Mouse (Mus musculus) midbrain, embryonic 15.5 days (tissue): ENCODE data around the gene Igfbp1. TPM values are rescaled to one million over a fixed set of nuclear protein-coding genes. Genes with fewer than 3 reads are reported as not detected.

ENCODE experiments used
- ATAC-seq: fragments of 200-750 bp; cut with Nextera tagmentation; replicated peaks from 2 replicates; pipeline ENCODE4 v1.8.0; 2017; ENCODE audit warnings: moderate TSS enrichment
- H3K27ac ChIP-seq: fragments of 300-500 bp; sonication (generic); 2 replicates; pipeline ENCODE4 v1.5.1; 2015; ENCODE audit warnings: mild to moderate bottlenecking, inconsistent platforms
- H3K27me3 ChIP-seq: fragments of 300-500 bp; sonication (generic); replicated peaks from 2 replicates; pipeline ENCODE4 v1.6.1; 2015; ENCODE audit warnings: inconsistent platforms
- H3K36me3 ChIP-seq: fragments of 300-500 bp; sonication (generic); replicated peaks from 2 replicates; pipeline ENCODE4 v1.6.1; 2015; ENCODE audit warnings: inconsistent platforms
- H3K4me1 ChIP-seq: fragments of 300-500 bp; sonication (generic); 2 replicates; pipeline ENCODE4 v1.6.1; 2015; ENCODE audit warnings: inconsistent platforms
- H3K4me2 ChIP-seq: fragments of 300-500 bp; sonication (generic); 2 replicates; pipeline ENCODE4 v1.6.1; 2015; ENCODE audit warnings: inconsistent platforms, mild to moderate bottlenecking, moderate library complexity
- H3K4me3 ChIP-seq: fragments of 300-500 bp; sonication (generic); 2 replicates; pipeline ENCODE4 v1.5.1; 2015; ENCODE audit warnings: mild to moderate bottlenecking, inconsistent platforms
- H3K9ac ChIP-seq: fragments of 300-500 bp; sonication (generic); 2 replicates; pipeline ENCODE4 v1.6.1; 2015; ENCODE audit warnings: mild to moderate bottlenecking, inconsistent platforms
- H3K9me3 ChIP-seq: fragments of 300-500 bp; sonication (generic); 2 replicates; pipeline ENCODE4 v1.6.1; 2016; ENCODE audit warnings: inconsistent platforms
- WGBS: fragments of 180-500 bp; shearing (Covaris S2); methylation state at CpG from one replicate; pipeline ENCODE4 v1.1.7; 2015; ENCODE audit warnings: mixed read lengths; 5-methylcytosine and 5-hydroxymethylcytosine counted together
- polyA plus RNA-seq: library from polyadenylated mRNA; unstranded; fragments of >200 nt; fragmentation: Nextera tagmentation; extraction: Ambion mirVana; gene quantifications from 2 replicates; pipeline ENCODE4 v1.2.1, GENCODE M21; 2015

Gene Igfbp1
- polyA plus RNA-seq, 1 experiment from 2014 or later: not detected

DNA sequence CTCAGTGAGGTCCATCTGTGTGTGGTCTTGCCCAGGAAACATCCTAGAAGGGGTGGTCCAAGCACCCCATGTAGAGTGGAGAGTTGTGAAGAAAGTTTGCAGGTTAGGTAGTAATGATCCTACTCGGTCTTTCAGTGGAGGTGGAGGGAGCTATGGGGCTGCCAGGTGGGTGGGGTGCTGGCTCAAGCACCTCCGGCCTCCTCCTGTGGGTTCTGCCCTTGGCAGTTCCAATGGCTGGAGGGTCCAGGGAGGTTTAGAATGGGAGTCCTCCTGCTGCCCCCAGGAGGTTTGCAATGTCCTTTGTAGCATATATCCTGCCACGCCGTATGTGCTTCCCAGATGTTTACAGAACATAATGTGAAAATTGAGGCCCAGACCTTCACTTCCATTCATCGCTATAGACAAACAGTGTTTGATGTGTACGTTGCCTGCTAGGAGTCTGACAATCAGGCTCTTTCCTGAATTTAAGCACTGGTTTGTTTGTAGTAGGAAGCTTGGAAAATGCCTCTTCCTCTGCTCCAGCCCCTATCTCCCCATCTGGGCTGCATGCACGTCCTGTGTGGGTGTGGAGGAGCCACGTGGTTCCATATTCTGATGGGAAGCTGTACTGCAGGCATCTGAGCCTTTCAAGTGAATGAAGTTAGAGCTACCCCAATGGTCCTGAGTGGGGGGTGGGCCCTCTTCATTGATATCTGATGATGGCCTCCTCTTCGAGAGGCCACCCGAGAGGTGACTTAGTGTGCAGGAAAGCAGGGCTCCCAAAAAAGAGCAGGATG is 1.1 kb downstream of the Igfbp1 start:
- no peaks in the 10 kb centered on the region for H3K9me3 ChIP-seq
- H3K4me2 ChIP-seq: no peak overlapping the region
- no peak overlapping the region for H3K27ac ChIP-seq
- no peak overlapping the region for H3K9ac ChIP-seq
- ATAC-seq: no peak
- 0 out of 2 replicates have a peak, but pooled peaks cover 2% of the 10 kb centered on the region for H3K27me3 ChIP-seq
- WGBS: 86% methylated on average over 10 of the region's 10 CpGs
- peaks cover 7% of the 10 kb centered on the region; the same call in 1 of the 2 replicates for H3K4me1 ChIP-seq
- H3K36me3 ChIP-seq: no peaks in the 10 kb centered on the region
- H3K4me3 ChIP-seq: no peak overlapping the region

DNA sequence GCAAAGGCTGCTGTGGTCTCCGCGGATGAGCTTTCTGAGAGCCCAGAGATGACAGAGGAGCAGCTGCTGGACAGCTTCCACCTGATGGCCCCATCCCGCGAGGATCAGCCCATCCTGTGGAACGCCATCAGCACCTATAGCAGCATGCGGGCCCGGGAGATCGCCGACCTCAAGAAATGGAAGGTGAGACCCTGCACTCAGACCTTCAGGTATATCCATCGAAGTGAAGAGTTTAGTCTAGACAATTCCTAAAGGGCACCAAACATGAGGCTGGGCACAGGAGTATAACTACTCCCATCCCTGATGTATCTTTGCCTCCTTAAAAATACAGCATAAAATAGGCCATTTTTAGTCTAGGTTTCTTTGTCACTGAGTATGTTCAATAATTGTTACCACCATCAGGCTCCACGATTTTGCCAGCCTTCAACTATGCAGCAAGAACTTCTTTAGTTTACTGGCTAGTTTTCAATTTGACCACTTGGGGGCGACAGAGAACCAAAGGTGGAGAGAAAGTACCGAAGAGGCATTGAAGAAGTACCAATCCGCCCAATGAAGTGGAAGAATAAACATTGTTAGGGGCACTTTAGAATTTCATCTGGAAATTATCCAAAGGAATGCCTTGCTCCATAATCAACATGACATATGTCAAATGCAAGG is 2.3 kb downstream of the Igfbp1 start:
- peaks cover 7% of the 10 kb centered on the region; the same call in 1 of the 2 replicates for H3K4me1 ChIP-seq
- no peak overlapping the region for H3K27ac ChIP-seq
- 62% methylated on average over 14 of the region's 14 CpGs for WGBS
- no peaks in the 10 kb centered on the region for H3K36me3 ChIP-seq
- no peak overlapping the region for H3K4me2 ChIP-seq
- ATAC-seq: peak; percentile 32
- no peaks in the 10 kb centered on the region for H3K9me3 ChIP-seq
- H3K27me3 ChIP-seq: 0 out of 2 replicates have a peak, but pooled peaks cover 2% of the 10 kb centered on the region
- no peak overlapping the region for H3K9ac ChIP-seq
- H3K4me3 ChIP-seq: no peak overlapping the region

DNA sequence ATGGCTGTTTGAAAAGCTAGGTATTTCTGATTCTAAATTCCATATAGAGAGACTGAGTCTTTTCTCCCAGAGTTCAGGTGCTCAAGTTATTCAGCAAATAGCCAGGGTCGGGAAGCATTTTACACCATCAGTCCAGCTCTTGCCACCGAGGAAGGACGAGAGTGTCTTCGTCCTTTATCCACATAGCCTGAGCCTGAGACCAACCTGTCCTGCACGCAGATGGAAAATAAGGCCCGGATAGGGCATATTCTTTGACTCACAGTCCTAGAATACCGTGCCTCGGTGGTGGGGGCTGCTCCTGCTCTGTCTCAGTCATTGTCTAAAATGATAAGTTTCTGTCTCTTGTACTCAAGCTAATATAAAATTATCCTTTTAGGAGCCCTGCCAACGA is 2.8 kb downstream of the Igfbp1 start:
- Histone ChIP-seq H3K9me3 (no peaks in the 10 kb centered on the region), H3K9ac (no peak overlapping the region), H3K27me3 (0 out of 2 replicates have a peak, but pooled peaks cover 2% of the 10 kb centered on the region), H3K4me1 (peaks cover 7% of the 10 kb centered on the region; the same call in 1 of the 2 replicates), H3K4me3 (no peak overlapping the region), H3K36me3 (no peaks in the 10 kb centered on the region), H3K4me2 (no peak overlapping the region), H3K27ac (no peak overlapping the region)
- 83% methylated on average over 9 of the region's 9 CpGs for WGBS
- ATAC-seq: no peak

DNA sequence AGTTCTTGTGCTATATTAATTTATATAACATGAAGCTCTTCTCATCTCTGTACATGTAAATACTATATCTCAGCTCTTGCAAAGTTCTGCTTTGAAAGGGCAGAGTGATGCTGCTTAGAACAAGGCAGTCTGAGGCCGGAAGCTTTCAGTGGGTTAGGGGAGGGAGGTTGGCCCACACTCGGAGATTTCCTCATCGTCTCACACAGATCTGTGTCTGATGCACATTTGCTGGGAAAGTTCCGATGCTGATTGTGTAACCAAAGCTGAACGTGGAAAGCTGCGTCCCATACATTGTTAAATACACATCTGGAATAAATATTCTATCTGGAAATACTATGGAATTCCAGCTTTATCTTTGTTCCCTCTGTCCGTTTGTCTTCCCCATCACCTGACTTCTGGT is 4.6 kb downstream of the Igfbp1 start:
- Histone ChIP-seq H3K27ac (no peak overlapping the region), H3K27me3 (0 out of 2 replicates have a peak, but pooled peaks cover 2% of the 10 kb centered on the region), H3K36me3 (no peaks in the 10 kb centered on the region), H3K9ac (no peak overlapping the region), H3K4me1 (peaks cover 6% of the 10 kb centered on the region; the same call in 1 of the 2 replicates), H3K9me3 (no peaks in the 10 kb centered on the region), H3K4me2 (no peak overlapping the region), H3K4me3 (no peak overlapping the region)
- no peak for ATAC-seq
- WGBS: 85% methylated on average over 7 of the region's 7 CpGs

DNA sequence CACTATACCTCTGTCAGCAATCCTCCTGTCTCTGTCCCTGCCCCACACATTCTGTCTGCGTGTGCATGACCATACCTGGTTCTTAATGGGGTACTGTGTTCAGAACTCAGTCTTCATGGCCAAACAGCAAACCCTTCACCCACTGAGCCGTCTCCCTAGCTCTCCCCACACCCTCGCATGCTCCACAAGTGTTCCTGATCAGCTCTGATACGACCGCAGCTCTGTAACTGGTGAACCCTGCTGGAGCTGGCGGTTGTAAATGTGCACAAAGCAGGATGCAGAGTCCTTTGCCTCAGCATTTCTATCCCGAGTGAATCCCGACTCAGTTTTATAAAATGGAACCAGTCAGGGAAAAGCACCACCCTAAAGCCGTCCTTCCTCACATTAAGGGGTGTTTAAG is 6.3 kb downstream of the Igfbp1 start:
- no peak for ATAC-seq
- WGBS: 92% methylated on average over 9 of the region's 9 CpGs
- H3K4me2 ChIP-seq: no peak overlapping the region
- H3K4me1 ChIP-seq: no peaks in the 10 kb centered on the region
- H3K9ac ChIP-seq: no peak overlapping the region
- H3K4me3 ChIP-seq: no peak overlapping the region
- no peaks in the 10 kb centered on the region for H3K9me3 ChIP-seq
- no peaks in the 10 kb centered on the region for H3K27me3 ChIP-seq
- H3K36me3 ChIP-seq: no peaks in the 10 kb centered on the region
- no peak overlapping the region for H3K27ac ChIP-seq

DNA sequence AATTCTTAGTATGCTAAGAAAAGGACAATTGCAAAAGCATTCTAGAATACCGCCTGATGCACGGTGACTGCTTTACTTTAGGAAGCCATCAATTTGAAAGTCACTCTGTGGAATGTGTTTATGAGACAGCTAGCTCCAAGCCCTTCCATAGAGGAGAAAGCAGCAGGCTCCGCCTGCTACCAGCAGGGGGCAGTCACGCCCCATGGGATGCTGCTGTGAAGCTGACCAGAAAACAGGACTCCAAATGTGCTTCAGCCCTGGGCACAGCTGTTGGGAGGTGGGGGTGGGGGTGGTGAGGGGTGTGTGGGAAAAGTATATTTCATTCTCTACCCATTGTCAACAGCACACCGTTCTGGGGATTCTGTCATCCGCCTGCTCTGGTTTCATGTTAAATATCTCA is 12.8 kb downstream of the Igfbp1 start:
- Histone ChIP-seq H3K4me3 (no peak overlapping the region), H3K27me3 (peaks cover 17% of the 10 kb centered on the region), H3K27ac (no peak overlapping the region), H3K9ac (no peak overlapping the region), H3K36me3 (no peaks in the 10 kb centered on the region), H3K4me1 (peaks cover 27% of the 10 kb centered on the region), H3K9me3 (no peaks in the 10 kb centered on the region), H3K4me2 (no peak overlapping the region)
- ATAC-seq: no peak
- 22% methylated on average over 6 of the region's 6 CpGs for WGBS

DNA sequence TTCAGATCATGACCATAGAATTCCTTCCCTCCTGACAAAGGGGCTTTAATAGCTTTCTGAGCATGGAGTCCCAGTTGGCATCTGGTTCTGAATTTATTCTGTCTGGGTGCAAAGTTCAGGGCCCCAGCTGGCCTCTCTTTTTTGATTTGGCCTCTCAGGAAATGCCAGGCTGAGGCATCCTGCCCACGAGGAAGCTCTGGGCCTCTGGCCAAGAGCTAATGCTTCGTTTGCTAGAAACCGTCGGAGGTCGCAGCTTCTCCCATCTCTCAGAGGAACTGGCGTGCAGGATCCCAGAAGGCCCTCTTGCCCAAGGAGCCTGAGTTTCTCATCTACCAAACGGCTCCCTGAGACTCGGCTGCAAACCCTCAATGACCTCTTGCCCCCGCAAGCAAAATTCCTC is 13.6 kb downstream of the Igfbp1 start:
- H3K4me1 ChIP-seq: peaks cover 27% of the 10 kb centered on the region
- no peaks in the 10 kb centered on the region for H3K9me3 ChIP-seq
- 25% methylated on average over 9 of the region's 9 CpGs for WGBS
- H3K4me2 ChIP-seq: peak overlapping the region; percentile 10; the same call in 1 of the 2 replicates
- no peaks in the 10 kb centered on the region for H3K36me3 ChIP-seq
- no peak overlapping the region for H3K27ac ChIP-seq
- no peak overlapping the region for H3K9ac ChIP-seq
- no peak for ATAC-seq
- peaks cover 17% of the 10 kb centered on the region for H3K27me3 ChIP-seq
- H3K4me3 ChIP-seq: no peak overlapping the region

DNA sequence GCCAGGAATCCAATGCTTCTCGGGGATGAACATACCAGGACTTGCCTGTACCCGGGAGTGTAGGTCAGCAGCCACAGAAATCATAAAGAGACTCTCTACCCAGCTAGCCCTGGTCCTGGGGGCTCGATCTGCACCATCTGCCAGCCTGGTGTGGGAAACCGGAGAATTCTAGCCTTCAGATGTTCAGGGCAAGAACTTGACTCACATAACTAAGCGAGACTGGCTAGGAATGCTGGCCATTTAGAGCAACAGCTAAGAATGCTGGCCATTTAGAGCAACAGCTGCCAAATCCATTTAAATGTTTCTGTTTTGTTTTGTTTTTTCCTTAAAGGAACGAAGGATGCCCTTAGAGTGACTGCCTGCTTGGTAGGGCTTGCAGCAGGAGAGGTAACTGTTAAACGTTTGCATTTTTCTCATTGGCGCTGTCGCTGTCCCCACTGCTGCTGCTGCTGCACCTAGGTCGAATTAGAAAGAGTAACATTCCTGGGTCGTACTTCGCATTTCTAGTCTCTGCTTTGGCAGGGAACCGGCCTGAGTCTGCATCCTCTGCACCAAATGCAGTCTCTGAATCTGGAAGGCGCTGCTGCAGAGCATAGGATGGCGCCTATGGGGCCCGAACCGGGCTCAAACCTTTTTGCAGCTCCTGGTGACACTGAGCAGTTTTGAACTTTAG is 14.7 kb downstream of the Igfbp1 start:
- peak overlapping the region; percentile 7; the same call in 1 of the 2 replicates for H3K9ac ChIP-seq
- 21% methylated on average over 17 of the region's 17 CpGs for WGBS

DNA sequence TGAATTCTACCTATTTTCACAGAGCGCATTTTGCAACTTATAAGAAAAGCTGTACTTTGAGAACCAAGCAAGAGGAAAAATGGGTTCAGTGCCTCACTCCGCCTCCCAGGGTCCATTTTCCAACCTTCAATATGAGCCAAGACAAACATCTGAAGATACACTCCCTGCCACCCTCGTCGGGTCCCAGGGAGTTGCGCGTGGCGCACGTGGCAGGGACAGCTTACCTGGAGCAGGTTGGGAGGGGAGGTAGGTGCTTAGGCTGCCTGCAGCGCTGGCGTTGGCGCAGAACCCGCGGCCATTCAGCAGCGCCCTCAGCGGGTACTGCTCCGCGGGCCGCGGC is 15.5 kb downstream of the Igfbp1 start:
- H3K4me1 ChIP-seq: peaks cover 27% of the 10 kb centered on the region
- peak overlapping the region; percentile 47 for H3K9ac ChIP-seq
- WGBS: 2% methylated on average over 19 of the region's 19 CpGs
- H3K36me3 ChIP-seq: no peaks in the 10 kb centered on the region
- ATAC-seq: no peak
- H3K4me2 ChIP-seq: peak overlapping the region; percentile 86
- peaks cover 17% of the 10 kb centered on the region for H3K27me3 ChIP-seq
- H3K4me3 ChIP-seq: peak overlapping the region; percentile 69
- peak overlapping the region; percentile 84 for H3K27ac ChIP-seq
- no peaks in the 10 kb centered on the region for H3K9me3 ChIP-seq

More for the DNA sequence above, 14.7 kb downstream of the Igfbp1 start:
- no peak overlapping the region for H3K27ac ChIP-seq
- no peak for ATAC-seq
- H3K4me1 ChIP-seq: peaks cover 27% of the 10 kb centered on the region
- H3K36me3 ChIP-seq: no peaks in the 10 kb centered on the region
- no peaks in the 10 kb centered on the region for H3K9me3 ChIP-seq
- peaks cover 17% of the 10 kb centered on the region for H3K27me3 ChIP-seq
- peak overlapping the region; percentile 86 for H3K4me2 ChIP-seq
- peak overlapping the region; percentile 69 for H3K4me3 ChIP-seq

DNA sequence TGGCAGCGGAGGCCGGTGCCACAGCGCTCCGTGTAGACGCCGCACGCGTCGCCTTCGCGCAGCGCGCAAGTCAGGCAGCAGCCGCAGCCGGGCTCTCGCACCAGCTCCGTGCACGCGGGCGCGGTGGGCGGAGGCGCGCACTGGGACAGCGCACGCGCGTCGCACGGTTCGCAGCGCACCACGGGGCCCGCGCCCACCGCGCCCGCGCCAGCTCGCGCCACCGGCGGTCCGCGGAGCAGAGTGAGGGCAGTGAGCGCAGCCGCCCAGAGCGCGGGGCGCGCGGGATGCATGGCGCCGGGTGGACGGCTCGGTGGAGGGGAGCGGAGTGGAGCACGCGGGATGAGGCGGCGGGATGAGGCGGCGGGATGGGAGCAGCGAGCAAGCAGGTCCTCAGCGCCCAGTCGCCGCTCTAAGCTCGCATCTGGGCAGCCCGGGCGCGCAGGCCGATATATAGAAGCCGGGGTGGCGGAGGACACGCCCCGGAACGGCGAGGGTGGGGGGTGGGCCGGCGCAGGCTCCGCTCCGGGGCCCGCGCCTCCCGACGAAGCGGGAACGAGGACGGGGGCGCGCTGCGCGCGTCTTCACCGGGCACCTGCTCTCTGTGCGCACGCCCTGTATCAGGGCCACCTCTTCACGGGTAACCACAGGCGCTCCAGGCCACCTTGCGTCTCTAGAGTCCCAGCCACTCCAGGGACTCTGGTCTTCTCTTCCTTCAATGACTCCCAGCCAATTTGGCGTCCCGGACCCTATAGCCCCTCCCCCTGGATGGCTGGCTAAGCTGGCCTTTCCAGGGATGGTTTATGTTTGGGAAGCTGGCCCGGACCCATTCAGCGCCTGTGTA is 16.1 kb downstream of the Igfbp1 start, which contains the start of gene Igfbp3:
TSS of gene Igfbp3 (minus strand) at position 423 of the 841 bp plus-strand sequence.
- H3K27ac ChIP-seq: peak within 1 kb of the TSS; percentile 84
- WGBS: under 1% methylated on average over 104 of the region's 104 CpGs
- ATAC-seq: peak; percentile 93
- H3K4me2 ChIP-seq: peak within 1 kb of the TSS; percentile 86
- peaks cover 27% of the 10 kb centered on the region for H3K4me1 ChIP-seq
- H3K9me3 ChIP-seq: no peaks in the 10 kb centered on the region
- H3K27me3 ChIP-seq: peaks cover 17% of the 10 kb centered on the region
- no peaks in the 10 kb centered on the region for H3K36me3 ChIP-seq
- H3K4me3 ChIP-seq: peak within 1 kb of the TSS; percentile 69
- peak within 1 kb of the TSS; percentile 78 for H3K9ac ChIP-seq

DNA sequence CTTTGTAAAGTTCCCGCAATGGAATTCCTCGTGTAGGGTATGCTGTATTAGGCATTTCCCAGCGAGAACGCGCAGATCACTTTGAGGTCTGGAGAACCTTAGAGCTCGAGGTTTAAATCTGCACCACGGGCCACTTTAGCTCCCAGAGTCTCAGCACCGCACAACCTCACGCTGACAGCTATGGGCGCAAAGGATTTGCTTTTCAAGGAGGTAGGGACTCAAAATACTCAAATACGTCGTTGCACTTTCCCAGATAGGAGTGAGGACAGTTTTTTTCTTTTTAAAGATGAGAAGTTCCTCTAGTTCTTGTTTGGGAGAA is 16.7 kb downstream of the Igfbp1 start:
- H3K4me1 ChIP-seq: peaks cover 27% of the 10 kb centered on the region
- peak overlapping the region; percentile 84 for H3K27ac ChIP-seq
- H3K36me3 ChIP-seq: no peaks in the 10 kb centered on the region
- peak; percentile 3; the same call in 1 of the 2 replicates for ATAC-seq
- H3K4me3 ChIP-seq: peak overlapping the region; percentile 69
- H3K4me2 ChIP-seq: peak overlapping the region; percentile 86
- H3K9me3 ChIP-seq: no peaks in the 10 kb centered on the region
- H3K9ac ChIP-seq: peak overlapping the region; percentile 78
- peaks cover 17% of the 10 kb centered on the region for H3K27me3 ChIP-seq
- WGBS: under 1% methylated on average over 12 of the region's 12 CpGs
